8 mouse cellular contexts compared by ENCODE assay signal in genomic region chr7:29309221-29309721, GRCm38 (mm10). TPM values are rescaled to one million over a fixed set of nuclear protein-coding genes. Genes with fewer than 3 reads are reported as not detected.
DNase-seq lines count a peak whose midpoint lies in the region; ATAC-seq and TF ChIP-seq lines count a peak whose summit lies in the region.

No protein-coding gene starts in this region.

- ATAC-seq in hindbrain, embryonic 15.5 days (ENCODE audit: low FRiP score, low read depth): no peak
- ATAC-seq in liver, embryonic 15.5 days (ENCODE audit: insufficient read depth): 0 out of 2 replicates have a peak, but pooled peaks have one; percentile 7

- H3K9me3 ChIP-seq in hindbrain, embryonic 15.5 days: no peaks in the 10 kb centered on the region
- no peaks in the 10 kb centered on the region for H3K9me3 ChIP-seq in liver, embryonic 15.5 days (replicated peaks)

- no peak overlapping the region for H3K27ac ChIP-seq in kidney, adult 2 months (ENCODE audit: insufficient read depth, low read depth, low read length)
- no peak overlapping the region for H3K27ac ChIP-seq in embryonic fibroblast, embryonic 13.5 days (ENCODE audit: insufficient read depth, low read length)
- peak overlapping the region; percentile 85 for H3K27ac ChIP-seq in hindbrain, embryonic 15.5 days (replicated peaks)
- no peak overlapping the region for H3K27ac ChIP-seq in liver, embryonic 15.5 days (replicated peaks)

- 0 out of 2 replicates have a peak, but pooled peaks cover 7% of the 10 kb centered on the region for H3K4me1 ChIP-seq in kidney, adult 2 months (ENCODE audit: control insufficient read depth, insufficient read depth, low read length)
- peaks cover 4% of the 10 kb centered on the region; the same call in 1 of the 2 replicates for H3K4me1 ChIP-seq in embryonic fibroblast, embryonic 13.5 days (ENCODE audit: control insufficient read depth, insufficient read depth, low read length)
- H3K4me1 ChIP-seq in hindbrain, embryonic 15.5 days (replicated peaks): peaks cover 85% of the 10 kb centered on the region
- H3K4me1 ChIP-seq in liver, embryonic 15.5 days (replicated peaks): peaks cover 51% of the 10 kb centered on the region

- no peak for TF ChIP-seq CTCF in kidney, adult 2 months (conservative IDR thresholded peaks at IDR 0.05; ENCODE audit: insufficient read depth, insufficient read length, low read depth, low read length)
- no peak for TF ChIP-seq CTCF in embryonic fibroblast, embryonic 13.5 days (IDR thresholded peaks at IDR 0.05; ENCODE audit: borderline replicate concordance, insufficient read depth, low read length)

- no peak for TF ChIP-seq POLR2A in kidney, adult 2 months (IDR thresholded peaks at IDR 0.05; ENCODE audit: low read depth, low read length)
- TF ChIP-seq POLR2A in embryonic fibroblast, embryonic 13.5 days (IDR thresholded peaks at IDR 0.05; ENCODE audit: low read depth, low read length): 0 out of 2 replicates have a peak, but pooled peaks have one; percentile 31

- peak overlapping the region; percentile 70 for H3K9ac ChIP-seq in hindbrain, embryonic 15.5 days
- peak overlapping the region; percentile 46; the same call in 1 of the 2 replicates for H3K9ac ChIP-seq in liver, embryonic 15.5 days

- peak overlapping the region; percentile 92 for H3K4me2 ChIP-seq in hindbrain, embryonic 15.5 days
- H3K4me2 ChIP-seq in liver, embryonic 15.5 days: peak overlapping the region; percentile 87

- H3K4me3 ChIP-seq in kidney, adult 2 months (ENCODE audit: insufficient read depth, low read depth, low read length): peak overlapping the region; percentile 36
- H3K4me3 ChIP-seq in embryonic fibroblast, embryonic 13.5 days (ENCODE audit: insufficient read depth, low read length): peak overlapping the region; percentile 23
- H3K4me3 ChIP-seq in hindbrain, embryonic 15.5 days: peak overlapping the region; percentile 73
- H3K4me3 ChIP-seq in liver, embryonic 15.5 days (replicated peaks): peak overlapping the region; percentile 54

- WGBS in kidney, adult 2 months: 2% methylated on average over 36 of the region's 36 CpGs
- WGBS in hindbrain, embryonic 15.5 days: under 1% methylated on average over 33 of the region's 36 CpGs
- 1% methylated on average over 36 of the region's 36 CpGs for WGBS in liver, embryonic 15.5 days (ENCODE audit: insufficient replicate concordance)

- DNase-seq in kidney, adult 2 months: peak; percentile 43
- DNase-seq in kidney, adult 9 months: no peak
- peak; percentile 67 for DNase-seq in adrenal gland, adult 2 months
- peak; percentile 61 to 69 for DNase-seq in right cerebral cortex, postnatal 36 days (ENCODE audit: low spot score in 2 of 2)
- DNase-seq in spleen, postnatal 36 days (ENCODE audit: low spot score in 2 of 2): no peak

- H3K27me3 ChIP-seq in kidney, adult 2 months (replicated peaks; ENCODE audit: control insufficient read depth, insufficient read depth, low read length): peaks cover 2% of the 10 kb centered on the region; the same call in 1 of the 2 replicates
- no peaks in the 10 kb centered on the region for H3K27me3 ChIP-seq in hindbrain, embryonic 15.5 days
- H3K27me3 ChIP-seq in liver, embryonic 15.5 days: peaks cover 69% of the 10 kb centered on the region

- H3K36me3 ChIP-seq in kidney, adult 2 months (ENCODE audit: control insufficient read depth, insufficient read depth, low read length): no peaks in the 10 kb centered on the region
- H3K36me3 ChIP-seq in hindbrain, embryonic 15.5 days: peaks cover 12% of the 10 kb centered on the region
- no peaks in the 10 kb centered on the region for H3K36me3 ChIP-seq in liver, embryonic 15.5 days (replicated peaks)

RNA-seq across cellular contexts. Expression of gene Dpf1, which starts 5.5 kb away (rescaled TPM):
- polyA plus RNA-seq in kidney, adult 2 months (2012; rRNA removed): 0.07 and 0.11 TPM in 2 replicates
- 1 to 10 TPM; 1.5 to 3.3 TPM for total RNA-seq in adrenal gland, adult 2 months (2021)
- 2.9 and 3.1 TPM in 2 replicates for polyA plus RNA-seq in adrenal gland, adult 2 months (2012; rRNA removed)
- polyA plus RNA-seq in embryonic fibroblast, embryonic 13.5 days (2011; ENCODE audit: insufficient read length, low read depth, missing spikeins): 4.7 and 6.6 TPM in 2 replicates
- polyA plus RNA-seq in hindbrain, embryonic 15.5 days (2015; fragmentation: Nextera tagmentation; extraction: Ambion mirVana): 180 and 184 TPM in 2 replicates
- 1.7 and 2.3 TPM in 2 replicates for polyA plus RNA-seq in liver, embryonic 15.5 days (2015; fragmentation: Nextera tagmentation; extraction: Ambion mirVana)

RNA-seq across cellular contexts. Expression of gene Ppp1r14a, which starts 20.2 kb away (rescaled TPM):
- 12.3 and 16.1 TPM in 2 replicates for polyA plus RNA-seq in kidney, adult 2 months (2012; rRNA removed)
- 1 to 10 TPM; 5.5 to 9.8 TPM for total RNA-seq in adrenal gland, adult 2 months (2021)
- polyA plus RNA-seq in adrenal gland, adult 2 months (2012; rRNA removed): 9.2 and 12.1 TPM in 2 replicates
- 8.2 and 12.8 TPM in 2 replicates for polyA plus RNA-seq in embryonic fibroblast, embryonic 13.5 days (2011; ENCODE audit: insufficient read length, low read depth, missing spikeins)
- polyA plus RNA-seq in hindbrain, embryonic 15.5 days (2015; fragmentation: Nextera tagmentation; extraction: Ambion mirVana): 3.0 and 5.1 TPM in 2 replicates
- 2.2 and 2.7 TPM in 2 replicates for polyA plus RNA-seq in liver, embryonic 15.5 days (2015; fragmentation: Nextera tagmentation; extraction: Ambion mirVana)

RNA-seq across cellular contexts. Expression of gene Spint2, which starts 27.6 kb away (rescaled TPM):
- polyA plus RNA-seq in kidney, adult 2 months (2012; rRNA removed): 421 and 474 TPM in 2 replicates
- total RNA-seq in adrenal gland, adult 2 months (2021): 10 to 100 TPM; 44.3 to 53.9 TPM
- 61.1 and 90.2 TPM in 2 replicates for polyA plus RNA-seq in adrenal gland, adult 2 months (2012; rRNA removed)
- 11.6 and 11.7 TPM in 2 replicates for polyA plus RNA-seq in embryonic fibroblast, embryonic 13.5 days (2011; ENCODE audit: insufficient read length, low read depth, missing spikeins)
- polyA plus RNA-seq in hindbrain, embryonic 15.5 days (2015; fragmentation: Nextera tagmentation; extraction: Ambion mirVana): 73.8 and 84.5 TPM in 2 replicates
- polyA plus RNA-seq in liver, embryonic 15.5 days (2015; fragmentation: Nextera tagmentation; extraction: Ambion mirVana): 34.0 and 41.2 TPM in 2 replicates

Comparison
In these comparisons a context has a peak if more than half of its experiments do, and no peak if none do; other contexts are left out.
1. DNase-seq: peak in kidney, adult 2 months (single experiment), adrenal gland, adult 2 months (single experiment) and right cerebral cortex, postnatal 36 days (2 of 2); none in kidney, adult 9 months (single experiment) and spleen, postnatal 36 days (0 of 2).
2. H3K4me3 ChIP-seq: peak in every context shown above with its lines; median percentile 73 in hindbrain, embryonic 15.5 days; 54 in liver, embryonic 15.5 days; 36 in kidney, adult 2 months; 23 in embryonic fibroblast, embryonic 13.5 days.
3. RNA of gene Dpf1, which starts 5.5 kb away (polyA plus RNA-seq): 180 to 184 TPM in hindbrain, embryonic 15.5 days; 4.7 to 6.6 TPM in embryonic fibroblast, embryonic 13.5 days, 2.9 to 3.1 TPM in adrenal gland, adult 2 months, 1.7 to 2.3 TPM in liver, embryonic 15.5 days and 0.07 to 0.11 TPM in kidney, adult 2 months; every median in the first group is over 10 times any median in the second.